Mouse (Mus musculus) adrenal gland, adult 10 weeks (tissue): ENCODE data around the gene Dhtkd1. TPM values are rescaled to one million over a fixed set of nuclear protein-coding genes. Genes with fewer than 3 reads are reported as not detected.

ENCODE experiments used
- polyA plus RNA-seq: library from polyadenylated mRNA; stranded (reverse); fragments of 350-450 nt; fragmentation: Illumina TruSeq; extraction: RNeasy Lipid Tissue Mini Kit (QIAGEN cat#74804); gene quantifications from one replicate; pipeline ENCODE4 v1.2.3, GENCODE M21; 2014; ENCODE audit warnings: low read depth, low replicate concordance

Gene Dhtkd1
- polyA plus RNA-seq, result 10.6 TPM

DNA sequence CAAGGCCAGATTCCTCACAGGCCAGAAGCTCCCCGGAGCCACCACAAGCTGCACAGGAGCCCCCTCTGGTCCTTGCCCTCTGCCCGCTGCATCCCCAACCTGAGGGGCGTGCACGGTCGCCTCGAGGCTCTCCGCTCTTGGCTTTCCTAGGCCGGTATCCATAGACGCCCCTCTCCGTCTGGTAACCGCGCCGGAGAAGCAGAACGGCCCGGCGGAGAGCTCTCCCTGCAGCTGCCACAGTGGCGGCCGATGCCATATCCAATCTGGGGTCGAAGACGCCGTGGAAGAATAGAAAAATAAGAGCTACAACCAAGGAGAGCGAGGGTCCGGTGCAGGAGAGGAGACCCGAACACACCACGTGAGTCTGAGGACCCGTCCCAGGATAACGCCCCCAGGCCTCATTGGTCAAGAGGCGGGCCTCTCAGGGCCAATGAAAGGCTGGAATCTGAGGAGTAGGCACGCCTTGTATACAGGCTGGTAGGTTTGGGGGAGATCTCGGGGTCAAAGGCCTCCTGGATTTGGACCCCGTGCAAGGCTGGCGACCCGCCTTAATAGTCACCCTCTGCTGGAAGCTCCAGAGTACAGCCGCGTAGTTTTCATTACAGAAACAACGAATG lies at the start of gene Dhtkd1:
Gene Dhtkd1, minus strand, starts transcription at position 377 of the 617 bp plus-strand sequence.

GRCm38 (mm10) chr2:5950766-5951595 lies 8.4 kb upstream of the Dhtkd1 start, which contains the start of gene Upf2:
TSS of gene Upf2 (plus strand) at chr2:5951469.

DNA sequence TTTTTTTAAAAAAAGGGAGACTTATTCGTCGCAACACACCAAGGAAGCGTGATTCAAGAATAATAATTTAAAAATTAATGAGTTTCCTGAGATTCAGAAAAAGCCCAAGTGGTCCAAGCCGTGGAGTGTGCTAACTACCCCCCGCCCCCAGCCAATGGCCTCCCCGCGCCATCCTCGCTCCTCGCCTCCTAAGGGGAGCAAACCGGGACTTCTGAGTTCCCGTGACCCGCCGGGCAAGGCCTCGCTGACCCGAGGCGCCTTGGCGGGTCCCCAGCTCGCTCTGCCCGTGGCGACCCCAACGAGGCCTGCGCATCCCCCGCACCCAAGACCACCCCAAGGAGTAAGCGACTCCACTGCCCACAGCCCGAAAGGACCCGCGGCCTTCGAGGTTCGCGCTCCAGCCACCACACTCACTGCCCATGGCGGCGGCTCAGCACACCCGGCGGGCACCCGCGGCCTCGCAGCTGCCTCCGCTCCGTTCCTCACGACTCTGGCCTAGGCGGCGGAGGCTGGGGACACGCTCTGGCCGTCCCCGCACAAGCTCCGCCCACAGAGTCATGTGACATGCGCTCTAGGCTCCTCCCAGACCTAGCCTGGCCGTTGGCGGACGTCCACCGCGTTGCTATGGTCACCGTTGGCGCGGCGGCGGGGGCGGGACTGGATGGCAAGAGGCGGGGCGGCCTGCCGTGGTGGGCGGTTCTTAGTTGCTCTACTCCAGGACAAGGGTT lies 47.6 kb downstream of the Dhtkd1 start, which contains the start of gene Sec61a2:
Gene Sec61a2, minus strand, starts transcription at position 590 of the 728 bp plus-strand sequence.

GRCm38 (mm10) chr2:5862834-5863233 lies 79.8 kb downstream of the Dhtkd1 start, which contains the start of gene Gm13199:
TSS of gene Gm13199 (minus strand) at chr2:5862934.

Other genes starting within 250 kb of the Dhtkd1 start
- gene Camk1d, start 228.3 kb downstream of the Dhtkd1 start, polyA plus RNA-seq, result 8.3 TPM
- 44.2 TPM for gene Nudt5, start 97.8 kb downstream of the Dhtkd1 start, polyA plus RNA-seq
- 261 TPM for gene Cdc123, start 97.6 kb downstream of the Dhtkd1 start, polyA plus RNA-seq
- not detected for gene Gm13199, start 79.9 kb downstream of the Dhtkd1 start, polyA plus RNA-seq
- gene Sec61a2, start 47.4 kb downstream of the Dhtkd1 start, polyA plus RNA-seq, result 54.1 TPM
- gene Upf2, start 8.7 kb upstream of the Dhtkd1 start, polyA plus RNA-seq, result 77.6 TPM
- gene Proser2, start 187.4 kb upstream of the Dhtkd1 start, polyA plus RNA-seq, result 7.9 TPM